Mouse (Mus musculus) 3T3-L1 (cell line): ENCODE results near the gene Dhdh.

ENCODE experiments used
- DNase-seq: peaks from one replicate; pipeline ENCODE4 v3.0.0-alpha.2; 2015; ENCODE audit warnings: low read depth, low spot score

The Dhdh gene

DNA sequence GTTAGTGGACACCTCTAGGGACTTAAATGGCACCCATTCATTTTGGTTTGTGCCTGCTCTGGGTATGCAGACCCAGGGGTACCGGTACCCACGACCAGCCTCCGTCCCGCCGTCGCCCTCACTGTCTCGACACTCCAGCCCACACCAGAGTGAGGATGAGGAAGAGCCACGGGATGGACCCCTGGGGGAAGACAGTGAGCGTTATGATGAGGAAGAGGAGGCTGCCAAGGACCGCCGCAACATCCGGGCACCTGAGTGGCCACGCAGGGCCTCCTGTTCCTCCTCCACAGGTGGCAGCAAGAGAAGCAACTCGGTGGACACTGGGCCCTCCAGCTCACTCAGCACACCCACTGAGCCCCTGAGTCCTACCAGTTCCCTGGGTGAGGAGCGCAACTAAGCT, 33.6 kb downstream of the Dhdh start:
- no peak for DNase-seq

- DNase-seq: peak; percentile 84
Observed at GRCm38 (mm10) chr7:45451344-45451982, 37.1 kb downstream of the Dhdh start.

GRCm38 (mm10) chr7:45449974-45450373, 38.6 kb downstream of the Dhdh start:
- DNase-seq: no peak

GRCm38 (mm10) chr7:45447325-45447990, 41.1 kb downstream of the Dhdh start:
- DNase-seq: peak; percentile 38

- no peak for DNase-seq
Observed at GRCm38 (mm10) chr7:45446589-45446988, 42.0 kb downstream of the Dhdh start.

GRCm38 (mm10) chr7:45443526-45444420, 44.8 kb downstream of the Dhdh start:
- DNase-seq: no peak

GRCm38 (mm10) chr7:45437521-45438276, 50.9 kb downstream of the Dhdh start, which contains the start of gene Ruvbl2:
Gene Ruvbl2 (minus strand): TSS chr7:45438096.
- DNase-seq: no peak

- no peak for DNase-seq
Observed at GRCm38 (mm10) chr7:45437046-45437445, 51.6 kb downstream of the Dhdh start.

- no peak for DNase-seq
Observed at GRCm38 (mm10) chr7:45436444-45436843, 52.2 kb downstream of the Dhdh start.

DNA sequence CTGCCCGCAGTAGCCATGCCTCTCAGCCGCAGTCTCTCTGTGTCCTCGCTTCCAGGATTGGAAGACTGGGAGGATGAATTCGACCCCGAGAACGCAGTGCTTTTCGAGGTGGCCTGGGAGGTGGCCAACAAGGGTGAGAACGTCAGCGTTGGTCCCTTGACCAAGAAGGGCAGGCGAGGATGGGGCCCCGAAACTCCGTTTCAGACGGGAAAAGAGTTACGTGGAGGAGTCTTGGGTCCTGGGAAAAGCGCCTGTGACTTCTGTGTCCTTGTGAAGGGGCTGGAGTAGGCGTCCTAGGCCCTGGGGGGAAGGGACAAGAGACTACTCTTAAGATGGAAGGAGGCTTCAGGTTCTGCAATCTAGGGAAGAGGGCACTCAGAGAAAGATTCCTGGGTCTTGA, 53.6 kb downstream of the Dhdh start:
- DNase-seq: peak; percentile 39

- DNase-seq: peak; percentile 99
Observed at GRCm38 (mm10) chr7:45434203-45435015, 54.2 kb downstream of the Dhdh start, which contains the start of gene Gys1. Gene Gys1 (plus strand): TSS chr7:45434844.

DNA sequence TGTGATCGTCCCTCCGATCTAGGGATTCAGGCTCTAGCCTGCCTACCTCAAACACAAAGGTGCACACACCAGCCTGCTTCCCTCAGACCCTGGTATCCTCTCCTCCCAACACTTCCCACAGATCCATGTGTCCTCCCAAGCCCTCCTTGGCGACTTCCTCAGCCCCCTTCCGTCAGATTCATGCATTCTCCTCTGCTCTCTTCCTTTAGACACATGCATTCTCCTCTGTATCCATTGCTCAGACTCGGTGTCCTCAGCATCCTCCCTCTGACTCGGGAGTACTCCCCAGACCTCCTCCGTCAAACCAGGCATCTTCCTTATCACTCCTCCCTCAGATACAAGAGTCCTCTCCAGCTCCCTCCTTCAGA, 54.8 kb downstream of the Dhdh start:
- no peak for DNase-seq

- DNase-seq: no peak
Observed at GRCm38 (mm10) chr7:45426556-45426955, 62.0 kb downstream of the Dhdh start.

DNA sequence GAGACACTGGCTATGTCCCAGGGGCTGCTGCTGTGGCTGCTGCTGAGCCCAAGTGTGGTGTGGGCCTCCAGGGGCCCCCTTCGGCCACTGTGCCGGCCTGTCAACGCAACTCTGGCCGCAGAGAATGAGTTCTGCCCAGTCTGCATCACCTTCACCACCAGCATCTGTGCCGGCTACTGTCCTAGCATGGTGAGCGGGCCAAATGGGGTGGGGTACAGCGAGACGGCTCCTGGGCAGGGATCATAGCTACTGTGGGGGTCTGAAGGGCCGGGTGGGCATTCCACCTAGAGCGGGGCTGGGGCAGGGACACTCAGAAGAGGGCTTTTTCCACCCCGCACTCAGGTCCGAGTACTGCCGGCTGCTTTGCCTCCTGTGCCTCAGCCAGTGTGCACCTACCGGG, 67.4 kb downstream of the Dhdh start:
- no peak for DNase-seq
